Mouse (Mus musculus): Measurements from ENCODE around the gene Fndc3b.
"Not testable (repeated sequence)": the region's sequence is repeated elsewhere in the genome, so short reads cannot be mapped to it uniquely, and the experiment has no call there.

Gene Fndc3b

GRCm38 (mm10) chr3:27505582-27505981, 205.5 kb downstream of the Fndc3b start:
- no peak for DNase-seq (ENCODE audit: low read depth, low spot score)

- DNase-seq (ENCODE audit: low read depth, low spot score) = no peak
These were observed 207.6 kb downstream of the Fndc3b start for GRCm38 (mm10) chr3:27503279-27504038.

GRCm38 (mm10) chr3:27495296-27496073, 215.6 kb downstream of the Fndc3b start:
- DNase-seq (ENCODE audit: low read depth, low spot score) = no peak

GRCm38 (mm10) chr3:27494698-27495097, 216.4 kb downstream of the Fndc3b start:
- DNase-seq (ENCODE audit: low read depth, low spot score) = no peak

GRCm38 (mm10) chr3:27494066-27494465, 217.0 kb downstream of the Fndc3b start:
- no peak for DNase-seq (ENCODE audit: low read depth, low spot score)

GRCm38 (mm10) chr3:27491821-27492220, 219.3 kb downstream of the Fndc3b start:
- no peak for DNase-seq (ENCODE audit: low read depth, low spot score)

GRCm38 (mm10) chr3:27491367-27491766, 219.7 kb downstream of the Fndc3b start:
- DNase-seq (ENCODE audit: low read depth, low spot score) = no peak

- no peak for DNase-seq (ENCODE audit: low read depth, low spot score)
These were observed 220.2 kb downstream of the Fndc3b start for GRCm38 (mm10) chr3:27490891-27491290.

- no peak for DNase-seq (ENCODE audit: low read depth, low spot score)
These were observed 221.6 kb downstream of the Fndc3b start for GRCm38 (mm10) chr3:27489550-27489949.

GRCm38 (mm10) chr3:27485141-27485540, 226.0 kb downstream of the Fndc3b start:
- DNase-seq (ENCODE audit: low read depth, low spot score) = no peak

- no peak for DNase-seq (ENCODE audit: low read depth, low spot score)
These were observed 226.4 kb downstream of the Fndc3b start for GRCm38 (mm10) chr3:27484698-27485097.

- DNase-seq (ENCODE audit: low read depth, low spot score) = no peak
These were observed 227.3 kb downstream of the Fndc3b start for GRCm38 (mm10) chr3:27483762-27484161.

- no peak for DNase-seq (ENCODE audit: low read depth, low spot score)
These were observed 227.8 kb downstream of the Fndc3b start for GRCm38 (mm10) chr3:27483321-27483720.

GRCm38 (mm10) chr3:27481738-27482137, 229.4 kb downstream of the Fndc3b start:
- DNase-seq (ENCODE audit: low read depth, low spot score) = no peak

- no peak for DNase-seq (ENCODE audit: low read depth, low spot score)
These were observed 231.7 kb downstream of the Fndc3b start for GRCm38 (mm10) chr3:27479378-27479777.

- DNase-seq (ENCODE audit: low read depth, low spot score) = no peak
These were observed 232.4 kb downstream of the Fndc3b start for GRCm38 (mm10) chr3:27478563-27479156.

- DNase-seq (ENCODE audit: low read depth, low spot score) = not testable (repeated sequence)
These were observed 233.4 kb downstream of the Fndc3b start for GRCm38 (mm10) chr3:27477749-27478148.

GRCm38 (mm10) chr3:27475899-27476298, 235.2 kb downstream of the Fndc3b start:
- no peak for DNase-seq (ENCODE audit: low read depth, low spot score)

- DNase-seq (ENCODE audit: low read depth, low spot score) = no peak
These were observed 237.1 kb downstream of the Fndc3b start for GRCm38 (mm10) chr3:27473801-27474599.

GRCm38 (mm10) chr3:27472846-27473245, 238.3 kb downstream of the Fndc3b start:
- DNase-seq (ENCODE audit: low read depth, low spot score) = no peak

GRCm38 (mm10) chr3:27470781-27471180, 240.3 kb downstream of the Fndc3b start:
- DNase-seq (ENCODE audit: low read depth, low spot score) = no peak

- no peak for DNase-seq (ENCODE audit: low read depth, low spot score)
These were observed 241.1 kb downstream of the Fndc3b start for GRCm38 (mm10) chr3:27469971-27470370.

Data from mesoderm, embryonic 11.5 days (tissue).